Comparison of ENCODE assay signal across 9 mouse cellular contexts in genomic region chr7:44821666-44822448, GRCm38 (mm10). TPM values are rescaled to one million over a fixed set of nuclear protein-coding genes. Genes with fewer than 3 reads are reported as not detected.
A peak's percentile ranks its signal among the peaks of the same experiment; 100 is the strongest.
DNase-seq lines count a peak whose midpoint lies in the region; ATAC-seq and TF ChIP-seq lines count a peak whose summit lies in the region.
"Had no signal": no experiment of that assay in that cellular context is flagged by ENCODE, and none has a peak within 500 bp of the region (broad histone marks: within the 10 kb centered on the region; RNA-seq: fewer than 3 reads in every experiment).

No protein-coding gene starts in this region.

- no peaks in the 10 kb centered on the region for H3K9me3 ChIP-seq in kidney, postnatal 0 days (replicated peaks; ENCODE audit: low read length)
- H3K9me3 ChIP-seq: lung, embryonic 15.5 days had no signal

- WGBS in kidney, postnatal 0 days, result 80% methylated on average over 7 of the region's 7 CpGs
- WGBS in small intestine, adult 2 months, result 73% methylated on average over 7 of the region's 7 CpGs

- no peak overlapping the region for H3K4me2 ChIP-seq in kidney, postnatal 0 days (ENCODE audit: low read length)
- H3K4me2 ChIP-seq: lung, embryonic 15.5 days had no signal

- H3K27me3 ChIP-seq in kidney, postnatal 0 days (ENCODE audit: insufficient read depth, low read length), result no peaks in the 10 kb centered on the region
- no peaks in the 10 kb centered on the region for H3K27me3 ChIP-seq in small intestine, adult 2 months (ENCODE audit: control insufficient read depth, insufficient read depth, low read length)
- H3K27me3 ChIP-seq: lung, embryonic 15.5 days had no signal

- peak; percentile 5 for DNase-seq in adrenal gland, postnatal 14 days
- DNase-seq in adrenal gland, adult 8-10 months, result no peak
- no peak for DNase-seq in kidney, postnatal 0 days (ENCODE audit: low spot score)
- no peak for DNase-seq in kidney, postnatal 14 days
- peak; percentile 0 to 4 for DNase-seq in thymus, postnatal 36 days
- DNase-seq in thymus, postnatal 0 days (ENCODE audit: low spot score), result no peak
- DNase-seq in gastrocnemius, adult 18-20 months (ENCODE audit: low spot score), result no peak

- H3K27ac ChIP-seq in kidney, postnatal 0 days, result no peak overlapping the region
- no peak overlapping the region for H3K27ac ChIP-seq in small intestine, adult 2 months (ENCODE audit: insufficient read depth, low read depth, low read length)
- H3K27ac ChIP-seq: lung, embryonic 15.5 days had no signal

- ATAC-seq in kidney, postnatal 0 days (replicated peaks; ENCODE audit: low FRiP score, low read depth), result no peak

- no peaks in the 10 kb centered on the region for H3K36me3 ChIP-seq in kidney, postnatal 0 days (ENCODE audit: insufficient read depth, low read length)
- no peaks in the 10 kb centered on the region for H3K36me3 ChIP-seq in small intestine, adult 2 months (ENCODE audit: control insufficient read depth, insufficient read depth, low read length)

- TF ChIP-seq CTCF in kidney, postnatal 0 days (IDR thresholded peaks at IDR 0.05; ENCODE audit: low read depth), result peak; percentile 14; the same call in 1 of the 2 replicates
- TF ChIP-seq CTCF in small intestine, adult 2 months (IDR thresholded peaks at IDR 0.05; ENCODE audit: extremely low read depth, insufficient read length, insufficient replicate concordance, low read depth, low read length), result peak; percentile 17; the same call in 1 of the 2 replicates

- peaks cover 23% of the 10 kb centered on the region for H3K4me1 ChIP-seq in kidney, postnatal 0 days (replicated peaks; ENCODE audit: insufficient read depth, low read length)
- peaks cover 13% of the 10 kb centered on the region; the same call in 1 of the 2 replicates for H3K4me1 ChIP-seq in small intestine, adult 2 months (ENCODE audit: control insufficient read depth, insufficient read depth, insufficient read length, low read length)

- no peak for TF ChIP-seq POLR2A in small intestine, adult 2 months (IDR thresholded peaks at IDR 0.05; ENCODE audit: low read depth, low read length)

- no peak overlapping the region for H3K4me3 ChIP-seq in kidney, postnatal 0 days (replicated peaks; ENCODE audit: low read depth, low read length)
- no peak overlapping the region for H3K4me3 ChIP-seq in small intestine, adult 2 months (ENCODE audit: low read depth, low read length)
- H3K4me3 ChIP-seq: lung, embryonic 15.5 days had no signal

- H3K9ac ChIP-seq in kidney, postnatal 0 days (ENCODE audit: low read depth, low read length), result no peak overlapping the region
- H3K9ac ChIP-seq: lung, embryonic 15.5 days had no signal

RNA-seq across cellular contexts. Expression of gene Atf5, which starts 5.4 kb away (rescaled TPM):
- 147 and 165 TPM in 2 replicates for total RNA-seq in adrenal gland, postnatal 14 days (2021)
- total RNA-seq in adrenal gland, adult 8-10 months (2022), result 100 to 1,000 TPM in 1 of 4 experiments, 10 to 100 TPM in 3; 76.2 to 108 (median 82.7) TPM
- 4.2 and 5.3 TPM in 2 replicates for polyA plus RNA-seq in kidney, postnatal 0 days (2015; fragmentation: Nextera tagmentation; extraction: Ambion mirVana)
- 3.4 and 3.7 TPM in 2 replicates for polyA plus RNA-seq in thymus, postnatal 0 days (2015; fragmentation: Nextera tagmentation; extraction: Ambion mirVana)
- 83.9 and 102 TPM in 2 replicates for polyA plus RNA-seq in small intestine, adult 2 months (2012; rRNA removed)
- 10 to 100 TPM; 62.4 to 99.0 TPM for total RNA-seq in gastrocnemius, adult 18-20 months (2021)

RNA-seq across cellular contexts. Expression of gene Il4i1, which starts 5.7 kb away (rescaled TPM):
- 2.0 and 13.8 TPM in 2 replicates for total RNA-seq in adrenal gland, postnatal 14 days (2021)
- 1 to 10 TPM; 1.7 to 3.7 (median 2.5) TPM for total RNA-seq in adrenal gland, adult 8-10 months (2022)
- polyA plus RNA-seq in kidney, postnatal 0 days (2015; fragmentation: Nextera tagmentation; extraction: Ambion mirVana), result 0.88 and 1.0 TPM in 2 replicates
- polyA plus RNA-seq in thymus, postnatal 0 days (2015; fragmentation: Nextera tagmentation; extraction: Ambion mirVana), result 23.6 and 28.0 TPM in 2 replicates
- 8.0 and 13.8 TPM in 2 replicates for polyA plus RNA-seq in small intestine, adult 2 months (2012; rRNA removed)
- total RNA-seq in gastrocnemius, adult 18-20 months (2021), result 1 to 10 TPM; 2.3 to 3.5 TPM

RNA-seq across cellular contexts. Expression of gene Nup62, which starts 6.0 kb away (rescaled TPM):
- total RNA-seq in adrenal gland, postnatal 14 days (2021), result 45.7 and 59.1 TPM in 2 replicates
- total RNA-seq in adrenal gland, adult 8-10 months (2022), result 10 to 100 TPM; 33.8 to 42.8 (median 37.8) TPM
- polyA plus RNA-seq in kidney, postnatal 0 days (2015; fragmentation: Nextera tagmentation; extraction: Ambion mirVana), result 57.6 and 62.4 TPM in 2 replicates
- polyA plus RNA-seq in thymus, postnatal 0 days (2015; fragmentation: Nextera tagmentation; extraction: Ambion mirVana), result 88.1 and 109 TPM in 2 replicates
- 30.9 and 53.3 TPM in 2 replicates for polyA plus RNA-seq in small intestine, adult 2 months (2012; rRNA removed)
- 10 to 100 TPM; 20.1 to 25.2 TPM for total RNA-seq in gastrocnemius, adult 18-20 months (2021)

RNA-seq across cellular contexts. Expression of gene Akt1s1, which starts 26.9 kb away (rescaled TPM):
- 90.6 and 104 TPM in 2 replicates for total RNA-seq in adrenal gland, postnatal 14 days (2021)
- total RNA-seq in adrenal gland, adult 8-10 months (2022), result 100 to 1,000 TPM; 106 to 137 (median 120) TPM
- 108 and 111 TPM in 2 replicates for polyA plus RNA-seq in kidney, postnatal 0 days (2015; fragmentation: Nextera tagmentation; extraction: Ambion mirVana)
- 47.3 and 49.2 TPM in 2 replicates for polyA plus RNA-seq in thymus, postnatal 0 days (2015; fragmentation: Nextera tagmentation; extraction: Ambion mirVana)
- polyA plus RNA-seq in small intestine, adult 2 months (2012; rRNA removed), result 180 and 283 TPM in 2 replicates
- 100 to 1,000 TPM; 130 to 144 TPM for total RNA-seq in gastrocnemius, adult 18-20 months (2021)

RNA-seq across cellular contexts. Expression of gene Tbc1d17, which starts 27.0 kb away (rescaled TPM):
- total RNA-seq in adrenal gland, postnatal 14 days (2021), result 58.8 and 66.1 TPM in 2 replicates
- 10 to 100 TPM; 69.4 to 94.9 (median 86.1) TPM for total RNA-seq in adrenal gland, adult 8-10 months (2022)
- polyA plus RNA-seq in kidney, postnatal 0 days (2015; fragmentation: Nextera tagmentation; extraction: Ambion mirVana), result 78.0 and 87.0 TPM in 2 replicates
- 56.5 and 60.3 TPM in 2 replicates for polyA plus RNA-seq in thymus, postnatal 0 days (2015; fragmentation: Nextera tagmentation; extraction: Ambion mirVana)
- polyA plus RNA-seq in small intestine, adult 2 months (2012; rRNA removed), result 32.1 and 63.2 TPM in 2 replicates
- 10 to 100 TPM; 46.8 to 61.0 TPM for total RNA-seq in gastrocnemius, adult 18-20 months (2021)

Comparison
In these comparisons a context has a peak if more than half of its experiments do, and no peak if none do; other contexts are left out.
1. DNase-seq: peak in adrenal gland, postnatal 14 days (single experiment) and thymus, postnatal 36 days (2 of 2); none in adrenal gland, adult 8-10 months (single experiment), kidney, postnatal 0 days (single experiment), kidney, postnatal 14 days (single experiment), thymus, postnatal 0 days (single experiment) and gastrocnemius, adult 18-20 months (single experiment).